Mouse (Mus musculus) gastrocnemius, adult 2 months (tissue): ENCODE results near the gene Ank3. TPM values are rescaled to one million over a fixed set of nuclear protein-coding genes. Genes with fewer than 3 reads are reported as not detected.

ENCODE experiments used
- DNase-seq: peaks from one replicate; pipeline ENCODE4 v3.0.0; 2022
- H3K27ac ChIP-seq: fragments of 200-600 bp; 2 replicates; pipeline ENCODE4 v1.8.1; 2022; ENCODE audit warnings: mild to moderate bottlenecking
- H3K4me3 ChIP-seq: fragments of 200-600 bp; 2 replicates; pipeline ENCODE4 v1.8.1; 2022; ENCODE audit warnings: mild to moderate bottlenecking, moderate library complexity
- CTCF ChIP-seq: fragments of 200-600 bp; IDR thresholded peaks from 2 replicates; pipeline ENCODE4 v1.8.1; 2022; ENCODE audit warnings: antibody characterized with exemption, mild to moderate bottlenecking, moderate library complexity
- intact Hi-C: fragments of 180-260 bp; cut with DNase I; formaldehyde crosslinking; loops from one replicate; pipeline ENCODE4 v1.15.1; 2025
- total RNA-seq, 2 experiments: library from RNA; stranded (reverse); gene quantifications; 2 replicates each; pipeline ENCODE4 v1.2.3; 2021

The Ank3 gene
- total RNA-seq, 2 experiments from 2014 or later: 97.9 to 110 TPM

DNA sequence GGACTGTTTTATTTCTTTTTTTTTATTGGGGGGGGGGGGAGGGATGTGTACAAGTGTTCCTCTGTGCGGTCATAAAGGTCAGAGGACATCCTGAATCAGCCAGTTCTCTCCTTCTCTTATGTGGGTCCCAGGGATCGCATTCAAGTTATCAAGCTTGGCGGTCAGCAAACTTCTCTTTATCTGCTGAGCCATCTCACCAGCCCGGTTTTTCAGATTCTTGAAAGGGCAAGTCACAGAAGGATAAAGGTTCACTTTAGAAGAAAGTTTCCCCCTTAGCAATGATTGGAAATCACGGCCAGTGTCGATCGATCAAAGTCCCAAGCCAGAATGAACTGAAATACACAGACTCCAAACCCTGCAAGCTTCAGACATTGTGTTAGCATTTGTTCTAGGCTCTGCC lies 651.2 kb downstream of the Ank3 start:
- Histone ChIP-seq H3K27ac (no peak overlapping the region), H3K4me3 (no peak overlapping the region)
- no peak for DNase-seq
- intact Hi-C loops: no loop called here
- TF ChIP-seq CTCF: no peak

DNA sequence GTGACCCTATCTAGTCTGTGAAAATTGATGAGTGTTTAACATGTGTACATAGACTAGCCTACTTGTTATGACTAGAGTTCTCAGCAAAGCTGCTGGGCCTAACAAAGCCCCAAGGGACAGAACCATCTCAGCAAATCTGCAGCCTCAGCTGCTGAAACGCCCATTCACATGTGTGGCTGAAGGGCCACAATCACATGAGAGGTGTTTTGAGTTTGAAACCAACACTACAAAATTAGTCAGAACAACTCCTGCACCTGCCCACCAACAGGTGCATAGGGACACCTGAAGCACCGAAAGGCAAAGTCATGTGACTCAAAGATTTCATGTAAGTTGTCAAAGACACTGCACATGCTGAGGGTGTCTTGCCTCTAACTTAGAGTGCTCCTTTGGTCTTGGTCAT lies 656.7 kb downstream of the Ank3 start:
- Histone ChIP-seq H3K27ac (no peak overlapping the region), H3K4me3 (no peak overlapping the region)
- no peak for DNase-seq
- TF ChIP-seq CTCF: no peak
- intact Hi-C loops: no loop called here

DNA sequence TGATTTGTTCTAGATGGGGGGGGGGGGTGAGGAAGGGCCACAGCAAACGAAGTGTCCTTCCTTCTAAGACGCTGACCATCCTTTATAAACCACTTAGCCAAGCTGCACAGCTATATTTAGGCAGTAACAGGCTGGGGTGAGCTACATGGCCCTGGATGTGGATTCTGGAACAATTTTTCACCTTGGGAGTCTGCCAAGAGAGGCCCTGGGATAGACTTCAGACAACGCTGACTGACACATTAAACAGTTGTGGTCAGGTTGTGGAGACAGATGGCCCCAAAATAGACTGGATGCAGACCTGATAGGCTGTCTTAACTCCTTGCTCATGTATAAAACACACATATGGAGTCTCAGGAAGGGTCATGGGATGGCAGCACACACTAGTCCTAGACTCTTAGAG lies 658.5 kb downstream of the Ank3 start:
- Histone ChIP-seq H3K27ac (peak overlapping the region; percentile 81), H3K4me3 (no peak overlapping the region)
- no peak for TF ChIP-seq CTCF
- intact Hi-C loops: no loop called here
- peak; percentile 74 for DNase-seq

DNA sequence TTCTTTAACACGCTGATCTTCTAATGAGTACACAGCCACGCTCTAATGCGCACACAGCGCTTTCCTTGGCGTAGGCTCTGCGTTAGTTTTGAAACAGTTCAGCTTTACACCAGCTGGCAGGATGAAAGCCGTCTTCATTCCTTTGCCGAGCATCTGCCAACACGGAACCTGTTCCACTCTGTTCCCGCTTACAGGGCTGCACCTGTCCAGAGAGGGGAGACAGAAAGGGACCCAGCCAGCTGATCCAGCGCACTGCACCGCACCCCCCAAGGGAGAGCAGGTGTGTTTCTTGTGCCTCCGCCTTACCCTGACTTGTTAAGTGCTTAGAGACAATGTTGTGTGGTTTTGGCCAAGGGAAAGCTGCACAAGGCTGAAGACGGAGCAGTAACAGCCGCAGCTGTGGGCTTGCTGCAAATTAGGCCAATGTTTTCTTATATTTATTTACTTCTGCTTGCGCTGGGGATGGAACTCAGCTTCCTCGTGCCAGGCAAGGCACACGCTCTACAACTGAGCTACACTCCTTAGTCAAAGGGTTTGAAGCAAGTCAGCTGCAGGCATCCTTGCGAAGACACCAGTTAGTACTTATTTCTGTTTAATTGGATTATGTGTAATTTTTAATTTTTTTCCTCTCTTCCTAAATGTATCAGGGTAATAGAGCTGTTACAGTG lies 661.6 kb downstream of the Ank3 start:
- intact Hi-C loops: no loop called here
- DNase-seq: peak; percentile 86
- Histone ChIP-seq H3K27ac (peak overlapping the region; percentile 90), H3K4me3 (peak overlapping the region; percentile 57)
- no peak for TF ChIP-seq CTCF

DNA sequence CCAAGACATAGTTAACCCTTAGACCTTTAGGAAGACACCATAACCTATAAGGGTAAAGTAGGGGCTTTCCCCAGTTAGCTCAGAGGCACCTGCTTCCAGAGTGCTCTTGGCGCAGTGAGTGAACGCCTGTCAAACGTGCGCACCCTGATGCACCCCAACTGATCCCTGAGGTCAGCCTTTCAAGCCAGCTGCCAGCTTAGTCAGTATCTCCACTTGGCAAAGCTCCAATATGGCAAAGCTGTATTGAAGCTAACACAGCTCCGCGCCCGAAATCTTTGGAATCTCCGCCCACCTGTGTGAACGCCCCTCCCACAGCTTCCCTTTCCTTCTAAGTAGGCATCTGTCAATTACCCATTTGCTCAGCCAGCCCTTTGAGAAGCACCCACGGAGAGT lies 662.1 kb downstream of the Ank3 start:
- DNase-seq: peak; percentile 44
- TF ChIP-seq CTCF: no peak
- Histone ChIP-seq H3K27ac (peak overlapping the region; percentile 90), H3K4me3 (peak overlapping the region; percentile 57)
- intact Hi-C loops: no loop called here

DNA sequence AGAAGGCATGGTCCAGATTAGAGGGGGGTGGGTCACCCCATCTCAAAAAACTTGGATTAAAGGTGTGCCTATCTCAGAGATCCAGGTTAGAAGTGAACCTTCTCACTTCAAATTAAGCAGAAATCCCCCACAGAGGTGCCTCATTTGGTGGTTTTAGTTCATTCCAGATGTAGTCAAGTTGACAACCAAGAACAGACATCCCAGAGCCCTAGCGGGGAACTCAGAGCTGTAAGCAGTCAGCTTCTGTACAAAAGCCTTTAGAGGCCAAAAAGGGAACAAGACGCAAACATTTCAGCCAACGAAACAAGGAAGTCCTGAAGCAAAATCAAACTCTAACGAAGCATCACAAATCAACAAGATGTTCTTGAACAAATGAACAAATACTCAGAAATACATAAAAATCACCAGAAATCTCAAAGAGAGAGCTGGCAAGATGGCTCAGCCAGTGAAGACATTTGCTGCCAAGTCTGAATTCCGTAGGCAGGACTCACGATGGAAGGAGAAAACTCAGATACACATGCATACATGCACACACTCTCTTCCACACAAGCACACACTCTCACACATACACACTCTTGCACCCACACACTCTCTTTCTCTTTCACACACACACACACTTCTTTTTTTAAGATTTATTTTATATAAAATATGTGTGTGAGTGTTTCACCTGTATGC lies 665.4 kb downstream of the Ank3 start:
- H3K27ac ChIP-seq: no peak overlapping the region
- TF ChIP-seq CTCF: no peak
- intact Hi-C loops: no loop called here
- DNase-seq: no peak
- no peak overlapping the region for H3K4me3 ChIP-seq

DNA sequence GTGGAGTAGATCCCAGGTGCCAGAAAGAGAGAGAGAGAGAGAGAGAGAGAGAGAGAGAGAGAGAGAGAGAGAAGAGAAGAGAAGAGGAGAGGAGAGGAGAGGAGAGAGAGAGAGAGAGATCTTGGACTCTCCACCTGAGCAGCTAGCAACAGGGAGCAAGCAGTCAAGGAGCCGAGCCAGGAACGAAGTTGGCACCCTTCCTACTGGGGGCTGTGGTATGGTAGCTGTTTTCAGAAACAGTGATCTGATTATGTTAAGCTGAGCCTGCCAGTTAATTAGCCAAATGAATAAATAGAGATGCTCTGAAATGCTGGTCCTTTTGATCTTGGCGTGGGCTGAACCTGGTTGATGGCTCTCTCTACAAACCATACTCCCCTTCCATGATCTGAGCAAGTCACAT lies 666.6 kb downstream of the Ank3 start:
- TF ChIP-seq CTCF: no peak
- Histone ChIP-seq H3K27ac (no peak overlapping the region), H3K4me3 (no peak overlapping the region)
- intact Hi-C loops: no loop called here
- no peak for DNase-seq

DNA sequence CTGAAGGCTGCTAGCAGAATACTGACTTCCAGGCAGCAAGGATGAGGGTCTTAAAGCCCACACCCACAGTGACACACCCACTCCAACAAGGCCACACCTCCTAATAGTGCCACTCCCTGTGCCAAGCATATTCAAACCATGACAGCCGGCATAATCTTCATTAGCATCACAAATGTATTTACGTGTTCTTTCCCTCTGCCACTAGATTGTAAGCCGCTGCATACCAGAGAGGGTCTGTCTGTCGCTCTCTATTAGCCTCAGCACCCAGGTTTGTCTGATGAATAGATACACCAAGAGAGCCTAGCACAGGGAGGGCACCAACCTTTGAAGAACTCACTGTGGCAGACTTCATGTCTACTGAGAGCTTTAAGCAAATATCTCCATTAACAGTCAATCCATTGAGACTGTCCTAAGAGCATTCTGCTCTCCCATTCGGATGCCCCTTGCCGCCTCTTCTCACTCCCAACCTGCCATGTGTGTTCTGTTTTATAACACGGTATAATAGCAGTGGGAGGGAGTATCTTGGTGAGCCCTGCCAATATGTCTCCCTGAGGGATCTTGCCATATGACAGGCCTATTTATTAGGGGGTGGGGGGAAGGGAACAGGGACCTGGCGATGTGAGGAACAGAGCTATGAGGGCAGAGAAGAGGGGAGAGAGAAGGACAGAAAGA lies 668.1 kb downstream of the Ank3 start:
- intact Hi-C loops: no loop called here
- H3K27ac ChIP-seq: no peak overlapping the region
- no peak for TF ChIP-seq CTCF
- no peak for DNase-seq
- no peak overlapping the region for H3K4me3 ChIP-seq

DNA sequence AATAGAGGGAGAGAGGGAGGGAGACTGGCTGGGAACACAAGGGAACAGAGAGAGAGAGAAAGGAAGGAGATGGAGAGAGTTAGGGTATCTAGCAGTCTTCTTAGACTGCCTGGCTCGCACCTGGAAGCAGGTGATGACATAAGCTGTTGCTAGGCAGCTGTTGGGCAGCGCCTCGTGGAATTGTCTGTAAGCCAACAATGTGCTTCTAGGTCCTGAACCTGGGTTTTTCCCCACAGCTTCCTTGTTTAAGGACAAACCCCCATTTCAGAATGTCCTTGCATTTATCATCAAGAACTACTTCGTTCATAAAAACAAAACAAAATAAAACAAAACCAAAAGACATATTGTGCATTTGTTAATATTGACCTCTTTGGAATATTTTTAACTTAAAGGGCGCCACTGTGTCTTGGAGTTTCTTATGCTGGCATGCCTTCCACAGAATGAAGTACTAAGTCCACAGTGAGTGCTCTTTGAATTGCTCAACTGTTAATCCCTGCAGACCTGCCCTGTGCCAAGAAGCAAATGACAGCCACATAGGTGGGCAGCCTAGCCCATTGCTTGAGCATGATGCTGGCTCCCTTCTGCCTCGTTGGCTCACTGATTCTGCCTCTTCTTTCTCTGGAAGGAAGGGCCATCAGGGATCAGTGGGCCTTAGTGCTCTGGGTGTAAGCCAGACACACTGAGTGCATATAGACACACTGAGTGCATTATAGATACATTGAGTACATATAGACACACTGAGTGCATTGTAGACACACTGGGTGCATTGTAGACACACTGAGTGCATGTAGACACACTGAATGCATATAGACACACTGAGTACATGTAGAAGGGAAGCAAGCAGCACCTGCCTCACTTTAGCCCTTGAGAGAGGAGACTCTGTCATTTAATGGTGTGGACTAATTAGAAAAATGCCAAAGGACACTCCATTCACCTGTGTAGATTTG lies 668.9 kb downstream of the Ank3 start:
- Histone ChIP-seq H3K27ac (no peak overlapping the region), H3K4me3 (no peak overlapping the region)
- DNase-seq: no peak
- intact Hi-C loops: no loop called here
- TF ChIP-seq CTCF: no peak

DNA sequence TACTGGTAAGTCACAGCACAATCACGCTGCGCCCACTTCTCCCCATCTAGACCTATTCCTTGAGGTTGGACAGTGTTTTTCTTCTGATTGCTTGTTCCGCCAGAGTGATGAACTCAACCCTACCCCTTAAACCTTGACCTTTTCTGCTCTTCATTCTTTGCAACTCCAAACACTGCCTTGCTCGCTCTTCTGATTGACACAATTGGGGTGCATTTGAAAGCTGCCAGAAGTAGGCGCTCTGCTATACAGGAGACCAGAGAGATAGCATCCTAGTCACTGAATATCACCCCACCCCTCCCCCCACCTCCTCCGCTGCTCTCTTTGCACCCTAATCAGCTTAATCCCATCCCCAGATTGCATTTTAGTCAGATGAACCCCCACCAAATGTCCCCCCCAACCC lies 670.7 kb downstream of the Ank3 start:
- intact Hi-C loops: no loop called here
- DNase-seq: no peak
- Histone ChIP-seq H3K27ac (no peak overlapping the region), H3K4me3 (no peak overlapping the region)
- no peak for TF ChIP-seq CTCF

DNA sequence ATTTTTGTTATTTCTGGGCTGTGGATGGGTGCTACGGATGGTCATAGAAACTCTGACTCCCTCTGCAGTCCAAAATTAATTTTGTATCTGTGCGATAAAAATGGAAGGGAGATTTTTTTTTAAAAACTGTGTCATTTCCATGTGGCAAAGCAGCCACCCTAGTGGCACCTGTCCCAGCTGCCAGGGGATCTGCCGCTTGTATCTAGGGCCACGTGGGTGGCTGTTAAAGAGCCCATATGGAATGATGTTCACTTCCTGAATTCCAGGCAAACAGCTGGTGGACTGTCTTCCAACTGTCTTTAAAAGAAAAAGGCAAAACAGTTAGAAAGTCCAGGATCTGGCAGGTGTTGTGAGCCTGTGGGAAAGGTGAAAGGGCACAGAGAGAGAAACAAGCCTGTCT lies 672.8 kb downstream of the Ank3 start:
- intact Hi-C loops: no loop called here
- no peak for DNase-seq
- Histone ChIP-seq H3K4me3 (no peak overlapping the region), H3K27ac (no peak overlapping the region)
- no peak for TF ChIP-seq CTCF

Other genes with a start within 250 kb of the Ank3 start
- 10 to 100 TPM; 21.8 to 29.1 TPM for gene Rhobtb1, start 247.3 kb upstream of the Ank3 start, total RNA-seq
- gene A930033H14Rik, start 185.7 kb upstream of the Ank3 start, total RNA-seq: 1 to 10 TPM; 3.4 to 5.1 TPM
- not detected for gene Cdk1, start 45.8 kb upstream of the Ank3 start, total RNA-seq